Mouse (Mus musculus) lung, adult 2 months (tissue): ENCODE results near the gene Ptgfr. TPM values are rescaled to one million over a fixed set of nuclear protein-coding genes. Genes with fewer than 3 reads are reported as not detected.

Experiments used
- DNase-seq: peaks from one replicate; pipeline ENCODE4 v3.0.0; 2022
- H3K4me1 ChIP-seq: fragments of 200-500 bp; 2 replicates; pipeline ENCODE4 v1.6.1; 2011; ENCODE audit warnings: low read length; ENCODE audit not compliant: control insufficient read depth, insufficient read depth
- H3K4me3 ChIP-seq: fragments of 200-500 bp; replicated peaks from 2 replicates; pipeline ENCODE3; 2011; ENCODE audit warnings: low read depth, mild to moderate bottlenecking, control low read depth, low read length; ENCODE audit errors: extremely low read depth
- CTCF ChIP-seq: fragments of 200-500 bp; IDR thresholded peaks from 2 replicates; pipeline ENCODE4 v1.5.1; 2011; ENCODE audit warnings: mild to moderate bottlenecking, low read length, control low read depth; ENCODE audit not compliant: insufficient read depth
- POLR2A ChIP-seq: fragments of 200-500 bp; IDR thresholded peaks from 2 replicates; pipeline ENCODE4 v1.6.1; 2011; ENCODE audit warnings: low read depth, mild to moderate bottlenecking, control low read depth, low read length, borderline replicate concordance; ENCODE audit errors: extremely low read depth
- WGBS: fragments of 180-500 bp; shearing (Covaris S2); methylation state at CpG from one replicate; pipeline ENCODE4 v1.1.7; 2018; 5-methylcytosine and 5-hydroxymethylcytosine counted together
- polyA plus RNA-seq: library from polyadenylated mRNA; depleted of rRNA; stranded (reverse); fragments of >200 nt; gene quantifications from 2 replicates; pipeline ENCODE4 v1.2.3, GENCODE M21; 2012; rRNA removed

Ptgfr gene
- polyA plus RNA-seq: 4.1 and 7.4 TPM in 2 replicates

GRCm38 (mm10) chr3:151836871-151837680 is at the start of gene Ptgfr:
Gene Ptgfr (minus strand): TSS chr3:151837630.
- Histone ChIP-seq H3K4me1 (no peaks in the 10 kb centered on the region; the same call in 1 of the 2 replicates), H3K4me3 (peak within 1 kb of the TSS; percentile 58)
- peak; percentile 48 for DNase-seq
- peak; percentile 46 for TF ChIP-seq CTCF
- peak; percentile 38; the same call in 1 of the 2 replicates for TF ChIP-seq POLR2A
- 2% methylated on average over 30 of the region's 30 CpGs for WGBS

- TF ChIP-seq POLR2A: no peak
- no peak for TF ChIP-seq CTCF
- DNase-seq: no peak
- H3K4me1 ChIP-seq: no peaks in the 10 kb centered on the region
- H3K4me3 ChIP-seq: no peak overlapping the region
- WGBS: 57% methylated on average over 5 of the region's 5 CpGs
These were observed 46.5 kb upstream of the Ptgfr start for GRCm38 (mm10) chr3:151883881-151884280.

- DNase-seq: no peak
- 62% methylated on average over 2 of the region's 2 CpGs for WGBS
These were observed 42.6 kb upstream of the Ptgfr start for GRCm38 (mm10) chr3:151879981-151880380.

GRCm38 (mm10) chr3:151868970-151869369 is 31.5 kb upstream of the Ptgfr start:
- DNase-seq: no peak
- no peak for TF ChIP-seq POLR2A
- no peak for TF ChIP-seq CTCF
- no peaks in the 10 kb centered on the region for H3K4me1 ChIP-seq
- no peak overlapping the region for H3K4me3 ChIP-seq

More at GRCm38 (mm10) chr3:151879981-151880380, 42.6 kb upstream of the Ptgfr start:
- no peaks in the 10 kb centered on the region for H3K4me1 ChIP-seq
- H3K4me3 ChIP-seq: no peak overlapping the region
- no peak for TF ChIP-seq POLR2A
- TF ChIP-seq CTCF: no peak

GRCm38 (mm10) chr3:151851344-151851743 is 13.9 kb upstream of the Ptgfr start:
- Histone ChIP-seq H3K4me3 (no peak overlapping the region), H3K4me1 (no peaks in the 10 kb centered on the region)
- DNase-seq: no peak
- TF ChIP-seq POLR2A: no peak
- no peak for TF ChIP-seq CTCF
- 55% methylated on average over 1 of the region's 1 CpGs for WGBS

GRCm38 (mm10) chr3:151850621-151851020 is 13.2 kb upstream of the Ptgfr start:
- TF ChIP-seq CTCF: no peak
- TF ChIP-seq POLR2A: no peak
- DNase-seq: no peak
- H3K4me3 ChIP-seq: no peak overlapping the region
- no peaks in the 10 kb centered on the region for H3K4me1 ChIP-seq
- 67% methylated on average over 1 of the region's 1 CpGs for WGBS

GRCm38 (mm10) chr3:151846292-151846691 is 8.9 kb upstream of the Ptgfr start:
- no peak overlapping the region for H3K4me3 ChIP-seq
- no peak for TF ChIP-seq POLR2A
- TF ChIP-seq CTCF: no peak
- H3K4me1 ChIP-seq: no peaks in the 10 kb centered on the region; the same call in 1 of the 2 replicates
- 73% methylated on average over 7 of the region's 7 CpGs for WGBS
- no peak for DNase-seq

GRCm38 (mm10) chr3:151844361-151845154 is 7.1 kb upstream of the Ptgfr start:
- TF ChIP-seq POLR2A: no peak
- no peak for TF ChIP-seq CTCF
- Histone ChIP-seq H3K4me1 (no peaks in the 10 kb centered on the region; the same call in none of the 2 replicates), H3K4me3 (no peak overlapping the region)
- no peak for DNase-seq
- 47% methylated on average over 5 of the region's 5 CpGs for WGBS

- TF ChIP-seq POLR2A (no peak), CTCF (no peak)
- 65% methylated on average over 3 of the region's 3 CpGs for WGBS
- H3K4me1 ChIP-seq: no peaks in the 10 kb centered on the region; the same call in none of the 2 replicates
- DNase-seq: no peak
- no peak overlapping the region for H3K4me3 ChIP-seq
These were observed 3.3 kb upstream of the Ptgfr start for GRCm38 (mm10) chr3:151840688-151841087.
